Mouse (Mus musculus) G1E (cell line): Measurements from ENCODE around the gene Cntrob.

Experiments
- CTCF ChIP-seq: IDR thresholded peaks from 2 replicates; pipeline ENCODE4 v1.5.1; 2012; ENCODE audit warnings: low read depth, low read length, inconsistent platforms, mixed read lengths
- GATA1 ChIP-seq: IDR thresholded peaks from 2 replicates; pipeline ENCODE4 v1.6.1; 2012; ENCODE audit warnings: borderline replicate concordance, low read length, inconsistent platforms, mixed read lengths

DNA sequence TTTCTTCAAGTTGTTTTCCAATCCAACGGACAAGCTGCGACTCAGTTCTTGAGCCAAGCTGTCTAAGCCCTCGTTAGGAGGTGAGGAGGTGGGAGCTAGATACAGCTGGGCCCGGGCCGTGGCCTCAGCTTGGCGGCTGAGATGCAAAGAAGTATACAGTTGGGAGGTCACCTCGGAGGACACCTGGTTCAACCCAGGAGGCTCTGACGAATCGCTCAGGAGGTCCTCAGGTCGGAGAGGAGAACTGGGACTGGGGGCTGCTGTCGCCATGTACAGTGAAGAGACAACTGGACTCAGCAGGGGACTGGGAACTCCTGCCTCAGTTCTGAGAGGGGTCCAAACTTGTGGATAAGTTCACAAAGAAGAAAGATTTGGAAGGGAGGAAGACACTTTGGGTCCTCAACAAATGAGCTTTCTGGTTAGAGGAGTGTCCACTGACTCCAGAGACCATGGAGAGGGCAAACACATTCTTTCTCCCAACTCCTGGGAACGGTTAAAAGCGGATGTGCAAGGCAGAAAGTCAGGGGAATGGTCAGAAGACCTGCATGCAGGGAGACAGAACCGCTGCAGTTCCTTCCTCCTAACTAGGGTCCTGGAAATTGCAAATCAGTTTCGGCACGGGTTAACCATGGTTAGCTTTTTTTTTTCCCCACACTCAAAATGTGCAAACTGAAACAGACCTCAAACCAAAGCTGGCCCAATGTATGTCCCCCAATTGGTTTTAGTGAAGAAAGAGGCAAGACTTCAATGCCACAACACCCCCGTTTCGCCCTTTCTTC lies 693 bp downstream of the Cntrob start:
- TF ChIP-seq CTCF (no peak), GATA1 (no peak)
